Mouse (Mus musculus): Measurements from ENCODE around the gene Nfkb2. TPM values are rescaled to one million over a fixed set of nuclear protein-coding genes. Genes with fewer than 3 reads are reported as not detected.
A peak's percentile ranks its signal among the peaks of the same experiment; 100 is the strongest.

Gene Nfkb2
- polyA plus RNA-seq, 1 experiment from 2014 or later, result 10.6 TPM

DNA sequence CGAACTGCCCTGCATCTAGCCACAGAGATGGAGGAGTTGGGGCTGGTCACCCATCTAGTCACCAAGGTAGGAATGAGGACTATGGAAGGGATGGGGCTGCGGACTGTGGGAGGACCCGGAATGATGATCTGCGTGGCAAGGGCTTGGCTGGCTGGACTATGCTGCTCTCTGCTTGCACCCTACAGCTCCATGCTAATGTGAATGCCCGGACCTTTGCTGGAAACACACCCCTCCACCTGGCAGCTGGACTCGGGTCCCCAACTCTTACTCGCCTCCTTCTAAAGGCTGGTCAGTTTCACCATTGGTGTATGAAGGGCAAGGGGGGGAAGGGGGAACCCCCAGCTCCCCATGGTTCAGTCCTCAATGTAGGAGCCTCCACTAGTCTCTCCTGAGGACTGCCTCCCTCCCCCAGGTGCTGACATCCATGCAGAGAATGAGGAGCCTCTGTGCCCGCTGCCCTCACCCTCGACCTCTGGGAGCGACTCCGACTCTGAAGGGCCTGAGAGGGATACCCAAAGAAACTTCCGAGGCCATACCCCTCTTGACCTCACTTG is 6.3 kb downstream of the Nfkb2 start:
- peaks cover 30% of the 10 kb centered on the region for H3K36me3 ChIP-seq
- ATAC-seq (ENCODE audit: insufficient read depth, low FRiP score, low read depth), result no peak
- 90% methylated on average over 12 of the region's 12 CpGs for WGBS
- no peak overlapping the region for H3K27ac ChIP-seq
- no peak overlapping the region for H3K4me2 ChIP-seq
- no peaks in the 10 kb centered on the region for H3K9me3 ChIP-seq
- peaks cover 23% of the 10 kb centered on the region for H3K4me1 ChIP-seq
- H3K9ac ChIP-seq, result no peak overlapping the region
- H3K4me3 ChIP-seq (replicated peaks), result no peak overlapping the region
- H3K27me3 ChIP-seq (replicated peaks), result no peaks in the 10 kb centered on the region; the same call in none of the 2 replicates

DNA sequence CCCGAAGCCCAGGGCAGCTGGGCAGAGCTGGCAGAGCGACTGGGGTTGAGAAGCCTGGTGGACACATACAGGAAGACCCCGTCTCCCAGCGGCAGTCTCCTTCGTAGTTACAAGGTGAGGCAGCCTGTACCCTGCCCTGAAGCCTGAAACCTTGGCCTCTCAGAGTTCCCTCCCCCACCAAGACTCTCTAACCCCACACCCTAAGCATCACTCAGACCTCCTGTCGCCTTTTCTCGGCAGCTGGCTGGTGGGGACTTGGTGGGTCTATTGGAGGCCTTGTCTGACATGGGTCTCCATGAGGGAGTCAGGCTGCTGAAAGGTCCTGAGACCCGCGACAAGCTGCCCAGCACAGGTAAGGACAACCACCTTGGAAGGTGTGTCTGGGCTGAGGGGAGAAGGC is 7.2 kb downstream of the Nfkb2 start:
- WGBS, result 81% methylated on average over 9 of the region's 9 CpGs

DNA sequence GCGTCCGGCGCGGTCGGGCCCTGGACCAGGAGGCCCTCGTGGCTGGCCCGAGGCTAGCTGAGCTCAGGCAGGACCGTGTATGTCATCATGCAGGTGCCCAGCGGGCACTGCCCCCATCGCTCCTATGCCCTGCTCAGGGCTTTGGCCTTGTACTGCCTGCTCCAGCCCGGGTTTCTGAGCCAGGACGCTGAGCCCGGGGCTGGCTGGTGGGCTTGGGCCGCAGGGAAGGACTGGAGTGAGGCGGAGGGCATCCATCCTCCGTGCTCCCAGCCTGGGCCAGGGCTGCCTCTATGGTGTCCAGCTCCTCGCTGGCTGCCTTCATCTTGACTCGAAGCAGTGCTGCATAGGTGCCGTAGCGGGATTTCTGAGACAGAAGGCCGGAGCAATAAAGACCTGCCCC is 8.4 kb downstream of the Nfkb2 start:
- H3K4me3 ChIP-seq (replicated peaks), result no peak overlapping the region

More for the DNA sequence above, 7.2 kb downstream of the Nfkb2 start:
- ATAC-seq (ENCODE audit: insufficient read depth, low FRiP score, low read depth), result no peak
- no peak overlapping the region for H3K4me3 ChIP-seq (replicated peaks)
- H3K9ac ChIP-seq, result no peak overlapping the region
- H3K4me1 ChIP-seq, result peaks cover 25% of the 10 kb centered on the region
- H3K9me3 ChIP-seq, result no peaks in the 10 kb centered on the region
- peaks cover 30% of the 10 kb centered on the region for H3K36me3 ChIP-seq
- H3K4me2 ChIP-seq, result no peak overlapping the region
- H3K27ac ChIP-seq, result no peak overlapping the region
- peaks cover 2% of the 10 kb centered on the region for H3K27me3 ChIP-seq (replicated peaks)

DNA sequence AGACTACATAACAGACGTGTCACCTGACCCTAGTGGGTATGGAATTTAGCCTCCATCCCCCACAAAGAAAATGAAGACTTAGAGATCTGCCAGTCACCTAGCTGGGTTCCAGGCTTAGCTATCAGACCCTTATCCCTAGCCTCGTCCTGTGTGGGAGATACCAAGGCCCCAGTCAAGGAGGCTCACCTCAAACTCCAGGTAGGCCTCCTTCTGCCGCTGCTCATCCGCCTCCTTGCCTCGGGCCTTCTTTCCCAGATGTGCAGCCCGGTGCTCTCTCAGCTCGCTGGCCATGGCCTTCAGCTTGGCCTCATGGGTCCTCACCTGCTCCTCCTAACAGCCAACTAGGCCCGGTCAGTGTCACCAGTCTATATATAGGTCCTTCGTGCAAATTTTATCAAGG is 9.0 kb downstream of the Nfkb2 start:
- Histone ChIP-seq H3K9ac (no peak overlapping the region), H3K4me2 (no peak overlapping the region), H3K36me3 (peaks cover 30% of the 10 kb centered on the region), H3K9me3 (no peaks in the 10 kb centered on the region), H3K4me1 (peaks cover 38% of the 10 kb centered on the region), H3K4me3 (replicated peaks) (no peak overlapping the region), H3K27me3 (replicated peaks) (peaks cover 20% of the 10 kb centered on the region), H3K27ac (no peak overlapping the region)
- no peak for ATAC-seq (ENCODE audit: insufficient read depth, low FRiP score, low read depth)
- WGBS, result 87% methylated on average over 9 of the region's 9 CpGs

More for the DNA sequence above, 8.4 kb downstream of the Nfkb2 start:
- no peak for ATAC-seq (ENCODE audit: insufficient read depth, low FRiP score, low read depth)
- Histone ChIP-seq H3K9ac (no peak overlapping the region), H3K4me2 (no peak overlapping the region), H3K4me1 (peaks cover 32% of the 10 kb centered on the region), H3K27me3 (replicated peaks) (peaks cover 15% of the 10 kb centered on the region), H3K36me3 (peaks cover 30% of the 10 kb centered on the region), H3K9me3 (no peaks in the 10 kb centered on the region), H3K27ac (no peak overlapping the region)
- 91% methylated on average over 21 of the region's 21 CpGs for WGBS

DNA sequence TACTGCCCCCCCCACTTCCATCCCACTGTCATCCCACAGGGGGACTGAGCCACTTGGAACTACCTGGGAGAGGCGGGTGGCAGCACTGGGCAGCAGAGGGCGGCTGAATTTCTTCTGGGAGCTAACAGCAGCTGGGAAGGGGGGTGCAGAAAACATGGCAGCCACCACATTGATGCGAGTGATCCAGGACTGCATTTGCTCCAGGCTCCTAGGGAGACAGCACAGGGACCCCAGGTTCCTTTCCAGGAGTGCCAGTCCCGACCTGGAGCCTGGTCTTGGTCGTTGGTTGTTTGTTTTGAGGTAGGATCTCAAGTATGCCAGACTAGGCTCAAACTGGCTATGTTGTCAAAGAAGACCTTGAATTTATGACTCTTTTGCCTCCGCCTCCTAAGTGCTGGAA is 9.5 kb downstream of the Nfkb2 start:
- H3K4me1 ChIP-seq, result peaks cover 41% of the 10 kb centered on the region
- H3K4me3 ChIP-seq (replicated peaks), result no peak overlapping the region
- 78% methylated on average over 6 of the region's 6 CpGs for WGBS
- no peaks in the 10 kb centered on the region for H3K9me3 ChIP-seq
- no peak overlapping the region for H3K9ac ChIP-seq
- H3K4me2 ChIP-seq, result no peak overlapping the region
- H3K27ac ChIP-seq, result no peak overlapping the region
- peaks cover 25% of the 10 kb centered on the region for H3K27me3 ChIP-seq (replicated peaks)
- H3K36me3 ChIP-seq, result peaks cover 30% of the 10 kb centered on the region
- no peak for ATAC-seq (ENCODE audit: insufficient read depth, low FRiP score, low read depth)

DNA sequence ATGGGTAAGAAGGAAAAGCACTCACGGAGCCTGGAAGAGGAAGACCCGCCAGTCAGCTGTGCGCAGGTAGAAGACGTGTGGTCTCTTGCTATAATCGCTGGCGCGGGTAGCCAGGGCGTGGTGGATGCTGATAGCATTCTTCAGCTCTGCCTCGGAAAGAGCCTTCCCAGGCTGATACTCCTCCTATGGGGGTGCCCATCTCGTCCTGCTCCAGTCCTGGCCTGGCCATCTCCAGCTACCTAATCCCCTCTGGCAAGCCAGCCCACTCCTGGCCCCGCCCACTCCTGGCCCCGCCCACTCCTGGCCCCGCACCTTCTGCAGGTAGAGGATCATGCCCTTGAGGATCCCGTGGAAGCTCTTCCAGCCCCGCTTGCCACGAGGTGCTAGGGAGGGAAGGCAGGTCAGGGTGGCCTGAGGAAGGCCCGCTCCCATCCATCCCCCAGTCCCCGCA is 10.1 kb downstream of the Nfkb2 start:
- 0 out of 2 replicates have a peak overlapping the region, but pooled peaks have one; percentile 80 for H3K27ac ChIP-seq
- peak; percentile 13; the same call in 1 of the 2 replicates for ATAC-seq (ENCODE audit: insufficient read depth, low FRiP score, low read depth)
- peak overlapping the region; percentile 74 for H3K4me2 ChIP-seq
- WGBS, result 22% methylated on average over 18 of the region's 18 CpGs
- no peaks in the 10 kb centered on the region for H3K9me3 ChIP-seq
- H3K27me3 ChIP-seq (replicated peaks), result peaks cover 30% of the 10 kb centered on the region
- H3K9ac ChIP-seq, result no peak overlapping the region
- H3K4me3 ChIP-seq (replicated peaks), result 0 out of 2 replicates have a peak overlapping the region, but pooled peaks have one; percentile 1
- H3K4me1 ChIP-seq, result peaks cover 43% of the 10 kb centered on the region
- H3K36me3 ChIP-seq, result peaks cover 30% of the 10 kb centered on the region

DNA sequence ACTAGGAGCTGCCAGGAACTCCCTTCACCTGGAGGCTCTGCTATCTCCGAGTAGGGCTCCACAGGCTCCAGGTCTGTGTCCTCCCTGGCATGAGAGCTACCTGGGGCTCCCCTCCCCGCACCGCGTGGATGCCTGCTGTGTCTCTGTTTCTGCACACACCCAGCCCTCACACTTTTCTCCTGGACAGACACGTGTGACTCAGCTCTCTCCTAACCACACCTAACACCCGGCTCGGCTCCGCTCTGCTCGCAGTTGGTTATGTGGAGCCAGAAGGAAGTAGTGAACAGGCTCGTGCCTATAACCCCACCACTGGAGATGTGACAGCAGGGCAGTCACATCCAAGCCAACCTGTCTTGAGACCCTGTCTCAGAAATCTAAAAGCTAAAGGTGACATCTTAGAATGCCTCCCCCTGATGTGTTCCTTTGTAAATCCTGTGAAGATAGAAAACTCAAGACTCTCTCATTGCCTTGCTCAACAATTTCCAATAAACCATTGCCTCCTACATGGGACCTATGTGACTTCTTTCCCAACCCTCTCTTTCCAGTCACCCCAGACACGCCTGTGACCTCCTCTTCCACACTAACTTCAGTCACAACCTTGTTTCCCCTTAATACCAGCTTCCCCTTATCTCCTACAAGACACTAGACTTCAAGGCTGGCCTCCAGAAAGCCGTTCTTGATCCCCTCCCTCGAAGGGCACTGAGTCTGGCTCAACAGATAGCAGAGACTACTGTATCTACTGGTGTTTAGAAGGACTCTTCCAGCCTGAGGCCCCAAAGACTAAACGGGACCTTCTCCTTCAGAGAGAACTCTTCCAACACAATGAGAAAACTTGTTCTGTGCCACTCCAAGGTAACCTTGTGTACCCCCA is 11.0 kb downstream of the Nfkb2 start:
- ATAC-seq (ENCODE audit: insufficient read depth, low FRiP score, low read depth), result peak; percentile 56; the same call in 1 of the 2 replicates
- Histone ChIP-seq H3K4me2 (peak overlapping the region; percentile 74), H3K4me1 (peaks cover 47% of the 10 kb centered on the region), H3K9ac (no peak overlapping the region), H3K4me3 (replicated peaks) (no peak overlapping the region; the same call in 1 of the 2 replicates), H3K9me3 (no peaks in the 10 kb centered on the region), H3K36me3 (peaks cover 24% of the 10 kb centered on the region), H3K27ac (peak overlapping the region; percentile 80), H3K27me3 (replicated peaks) (peaks cover 39% of the 10 kb centered on the region)
- 25% methylated on average over 14 of the region's 14 CpGs for WGBS

DNA sequence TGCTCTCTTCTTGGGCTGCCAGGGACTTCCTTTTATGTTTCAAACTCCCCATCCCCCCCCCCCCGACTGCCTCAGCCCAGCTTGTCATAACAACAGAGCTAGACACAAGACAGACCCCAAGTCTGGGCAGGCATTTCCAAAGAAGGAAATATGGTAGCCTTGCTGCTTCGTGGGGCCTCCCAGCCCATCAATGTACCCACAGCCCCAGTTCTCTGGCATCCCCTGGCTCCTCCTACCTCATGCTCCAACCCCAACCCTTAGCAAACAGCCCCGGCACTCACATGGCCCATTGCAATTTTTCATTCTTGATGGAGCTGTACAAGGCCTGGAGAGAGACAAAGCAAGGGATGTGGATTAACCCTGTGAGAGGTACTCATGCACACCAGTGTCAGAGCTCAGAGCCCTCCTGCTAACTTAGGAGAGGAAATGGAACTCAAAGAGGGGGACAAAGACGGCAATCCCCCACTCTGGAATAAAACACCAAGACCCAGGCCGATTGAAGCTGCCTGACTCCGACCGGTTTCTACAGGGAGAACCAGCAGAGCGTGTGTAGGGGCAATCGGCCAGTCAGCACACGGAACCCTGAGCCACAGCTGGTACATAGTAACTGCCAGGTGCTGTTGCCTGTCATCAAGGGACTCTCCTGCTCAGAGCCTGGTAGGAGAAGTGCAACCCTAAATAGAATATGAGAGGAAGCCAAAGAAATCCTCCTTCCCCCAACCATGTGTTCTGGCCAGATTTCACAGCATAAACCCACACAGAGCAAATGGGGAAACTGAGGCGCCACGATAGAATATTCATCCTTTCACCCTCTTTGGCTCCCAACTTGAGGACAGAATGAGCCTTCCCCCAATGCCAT is 11.9 kb downstream of the Nfkb2 start:
- peaks cover 46% of the 10 kb centered on the region for H3K27me3 ChIP-seq (replicated peaks)
- peak overlapping the region; percentile 20 for H3K9ac ChIP-seq

DNA sequence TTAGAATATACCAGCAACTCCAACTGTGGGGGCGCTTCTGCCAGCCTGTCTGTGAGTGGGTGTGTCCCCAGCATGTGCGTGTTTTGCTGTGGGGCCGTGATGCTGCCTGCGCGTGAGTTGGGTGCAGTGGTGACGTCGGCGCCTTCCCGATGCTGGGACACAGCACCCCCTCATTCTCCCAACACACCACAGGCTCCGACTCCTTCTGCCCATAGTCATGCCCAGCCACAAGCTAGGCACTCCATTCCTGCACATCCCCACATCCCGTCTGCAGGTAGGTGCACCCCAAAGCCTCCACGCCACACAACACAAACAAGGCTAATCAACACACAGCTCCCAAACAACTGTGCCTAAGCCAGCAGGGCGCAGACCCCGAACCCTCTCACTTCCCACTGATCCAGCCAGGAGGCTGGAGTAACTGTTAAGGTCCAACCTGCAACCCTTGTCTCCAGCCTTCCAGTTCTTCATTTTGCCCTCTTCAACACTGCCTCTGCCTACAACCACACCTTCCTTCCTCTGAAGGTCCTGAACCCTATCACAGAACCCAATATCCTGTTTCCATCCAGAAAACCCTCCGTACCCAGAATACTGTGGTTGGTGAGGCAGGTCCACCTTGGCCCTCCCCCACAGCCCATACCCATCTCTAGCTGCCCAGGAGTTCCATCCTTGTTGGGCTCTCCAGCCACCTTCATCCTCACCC is 12.9 kb downstream of the Nfkb2 start:
- Histone ChIP-seq H3K4me3 (replicated peaks) (peak overlapping the region; percentile 57), H3K9ac (peak overlapping the region; percentile 49), H3K9me3 (no peaks in the 10 kb centered on the region), H3K27ac (peak overlapping the region; percentile 83), H3K27me3 (replicated peaks) (peaks cover 46% of the 10 kb centered on the region), H3K4me2 (peak overlapping the region; percentile 74), H3K4me1 (peaks cover 56% of the 10 kb centered on the region), H3K36me3 (peaks cover 7% of the 10 kb centered on the region; the same call in 1 of the 2 replicates)
- WGBS, result 31% methylated on average over 15 of the region's 15 CpGs
- ATAC-seq (ENCODE audit: insufficient read depth, low FRiP score, low read depth), result no peak

More for the DNA sequence above, 11.9 kb downstream of the Nfkb2 start:
- H3K36me3 ChIP-seq, result peaks cover 16% of the 10 kb centered on the region
- WGBS, result 29% methylated on average over 12 of the region's 12 CpGs
- peak; percentile 48; the same call in 1 of the 2 replicates for ATAC-seq (ENCODE audit: insufficient read depth, low FRiP score, low read depth)
- peaks cover 47% of the 10 kb centered on the region for H3K4me1 ChIP-seq
- H3K27ac ChIP-seq, result peak overlapping the region; percentile 83
- H3K4me2 ChIP-seq, result peak overlapping the region; percentile 74
- peak overlapping the region; percentile 57 for H3K4me3 ChIP-seq (replicated peaks)
- H3K9me3 ChIP-seq, result no peaks in the 10 kb centered on the region

DNA sequence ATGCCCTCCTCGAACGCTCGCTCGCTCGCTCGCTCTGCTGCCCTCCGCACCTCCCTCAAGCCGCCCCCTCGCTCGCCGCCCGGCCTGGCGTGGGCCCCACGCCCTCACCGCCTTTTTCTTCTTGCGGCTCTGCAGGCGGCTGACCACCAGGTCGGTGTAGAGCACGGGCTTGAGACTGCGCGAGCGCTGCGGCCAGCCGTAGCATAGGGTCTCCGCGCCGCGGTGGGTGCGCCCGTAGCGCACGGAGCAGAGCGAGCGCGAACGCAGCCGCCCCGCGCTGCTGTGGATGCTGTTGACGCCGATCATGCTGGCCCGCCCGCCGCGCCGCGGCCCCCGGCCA is 13.4 kb downstream of the Nfkb2 start:
- H3K36me3 ChIP-seq, result peaks cover 4% of the 10 kb centered on the region; the same call in 1 of the 2 replicates
- WGBS, result 1% methylated on average over 40 of the region's 48 CpGs
- H3K4me2 ChIP-seq, result peak overlapping the region; percentile 74
- no peak for ATAC-seq (ENCODE audit: insufficient read depth, low FRiP score, low read depth)
- H3K9ac ChIP-seq, result peak overlapping the region; percentile 49
- H3K9me3 ChIP-seq, result no peaks in the 10 kb centered on the region
- H3K4me1 ChIP-seq, result peaks cover 61% of the 10 kb centered on the region
- peak overlapping the region; percentile 57 for H3K4me3 ChIP-seq (replicated peaks)
- peak overlapping the region; percentile 83 for H3K27ac ChIP-seq
- H3K27me3 ChIP-seq (replicated peaks), result peaks cover 46% of the 10 kb centered on the region

DNA sequence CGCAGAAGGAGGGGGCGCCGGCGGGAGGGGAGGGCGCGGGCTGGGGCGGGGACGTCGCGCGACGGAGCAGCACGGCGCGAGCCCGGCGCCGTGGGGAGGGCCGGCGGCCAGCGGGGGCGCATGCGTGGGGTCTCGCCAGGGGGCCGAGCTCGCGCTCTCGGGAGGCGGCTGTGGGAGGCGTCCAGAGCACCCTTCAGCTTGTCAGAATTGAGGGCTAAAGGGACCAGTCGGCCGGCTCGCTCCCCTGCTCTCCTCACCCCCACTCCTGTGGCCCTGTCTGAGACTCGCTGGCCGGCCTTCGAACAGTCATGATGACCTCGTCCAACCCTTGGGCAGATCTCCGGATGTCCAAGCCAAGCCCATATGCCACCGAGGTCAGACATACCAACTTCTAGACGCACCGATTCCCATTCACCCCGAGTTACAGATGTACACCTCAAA is 13.9 kb downstream of the Nfkb2 start:
- 2% methylated on average over 41 of the region's 42 CpGs for WGBS
- Histone ChIP-seq H3K9me3 (no peaks in the 10 kb centered on the region), H3K27me3 (replicated peaks) (peaks cover 48% of the 10 kb centered on the region), H3K27ac (peak overlapping the region; percentile 83), H3K4me1 (peaks cover 61% of the 10 kb centered on the region), H3K4me2 (peak overlapping the region; percentile 74), H3K36me3 (no peaks in the 10 kb centered on the region), H3K4me3 (replicated peaks) (peak overlapping the region; percentile 57), H3K9ac (peak overlapping the region; percentile 49; the same call in 1 of the 2 replicates)
- 0 out of 2 replicates have a peak, but pooled peaks have one; percentile 5 for ATAC-seq (ENCODE audit: insufficient read depth, low FRiP score, low read depth)
